Mouse (Mus musculus): ENCODE measurements around the gene Ang.

- TF ChIP-seq CTCF (IDR thresholded peaks at IDR 0.05; ENCODE audit: borderline replicate concordance, insufficient read depth, low read depth, low read length) (no peak), POLR2A (IDR thresholded peaks at IDR 0.05; ENCODE audit: borderline replicate concordance, insufficient read depth, low read length) (no peak)
These were observed 8.1 kb upstream of the Ang start for GRCm38 (mm10) chr14:51082599-51083581.

Measured in cerebellum, adult 2 months (tissue).